In the genomic region with DNA sequence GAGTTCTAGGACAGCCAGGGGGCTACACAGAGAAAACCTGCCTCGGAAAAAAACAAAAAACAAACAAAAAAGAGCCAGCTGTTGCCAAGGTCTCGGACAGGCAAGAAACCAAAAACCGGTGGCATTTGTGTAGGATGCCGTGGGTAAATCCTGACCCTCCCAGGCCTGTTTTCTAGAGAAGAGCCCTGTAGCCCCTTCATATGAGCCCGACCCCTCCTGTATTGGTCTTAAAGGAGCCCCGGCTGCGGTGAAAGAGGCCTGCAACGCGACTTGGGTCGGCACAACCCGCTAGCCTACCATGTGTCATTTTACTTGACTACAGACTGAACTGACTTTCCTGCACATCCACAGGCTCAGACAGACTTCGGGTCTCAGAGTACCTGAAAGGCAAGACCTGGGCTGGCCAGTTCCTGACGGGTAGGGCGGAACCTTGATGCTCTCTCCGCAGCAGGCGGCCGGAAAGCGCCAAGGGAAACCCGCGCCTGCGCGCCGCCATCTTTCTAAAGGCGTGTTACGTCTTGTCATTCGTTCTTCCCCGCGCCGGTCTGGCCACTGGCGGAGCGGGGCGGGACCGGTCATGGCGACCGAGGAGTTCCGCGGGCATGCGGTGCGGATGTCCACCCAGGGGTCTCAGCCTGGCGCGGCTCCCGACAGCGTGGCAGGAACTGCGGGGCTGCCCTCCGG, we compare ENCODE assay signal across 8 mouse cellular contexts. TPM values are rescaled to one million over a fixed set of nuclear protein-coding genes. Genes with fewer than 3 reads are reported as not detected.
DNase-seq lines count a peak whose midpoint lies in the region; ATAC-seq and TF ChIP-seq lines count a peak whose summit lies in the region.

A gene (plus strand): TSS at position 485 of the 684 bp plus-strand sequence.

- peaks cover 18% of the 10 kb centered on the region for H3K36me3 ChIP-seq in heart, embryonic 11.5 days (ENCODE audit: control insufficient read depth, insufficient read depth, low read length)
- peaks cover 21% of the 10 kb centered on the region for H3K36me3 ChIP-seq in kidney, embryonic 16.5 days (ENCODE audit: insufficient read depth, low read length)

- H3K27me3 ChIP-seq in heart, embryonic 11.5 days (ENCODE audit: control insufficient read depth, insufficient read depth, low read length): no peaks in the 10 kb centered on the region
- H3K27me3 ChIP-seq in kidney, embryonic 16.5 days (ENCODE audit: insufficient read depth, low read length): no peaks in the 10 kb centered on the region

- no peaks in the 10 kb centered on the region for H3K9me3 ChIP-seq in heart, embryonic 11.5 days (replicated peaks; ENCODE audit: control insufficient read depth, low read length)
- H3K9me3 ChIP-seq in kidney, embryonic 16.5 days (ENCODE audit: low read length): no peaks in the 10 kb centered on the region

- ATAC-seq in erythroblast, adult 5-6 weeks (replicated peaks; ENCODE audit: low FRiP score, poor library complexity, severe bottlenecking): peak; percentile 94
- peak; percentile 84 for ATAC-seq in heart, embryonic 11.5 days (replicated peaks; ENCODE audit: insufficient number of reproducible peaks, low FRiP score, low TSS enrichment)
- ATAC-seq in kidney, embryonic 16.5 days (ENCODE audit: low FRiP score, low TSS enrichment): peak; percentile 89

- peak within 1 kb of the TSS; percentile 71 for H3K27ac ChIP-seq in heart, embryonic 11.5 days (ENCODE audit: low read depth, low read length)
- H3K27ac ChIP-seq in kidney, embryonic 16.5 days (ENCODE audit: low read length): peak within 1 kb of the TSS; percentile 83

- peak; percentile 65; the same call in 1 of the 2 replicates for TF ChIP-seq POLR2A in brain, embryonic 14.5 days (IDR thresholded peaks at IDR 0.05; ENCODE audit: borderline replicate concordance, extremely low read depth, insufficient read depth, insufficient read length, poor library complexity, severe bottlenecking)

- TF ChIP-seq CTCF in brain, embryonic 14.5 days (IDR thresholded peaks at IDR 0.05; ENCODE audit: borderline replicate concordance, extremely low read depth, insufficient read depth, insufficient read length): no peak

- peak within 1 kb of the TSS; percentile 91 for H3K9ac ChIP-seq in heart, embryonic 11.5 days (ENCODE audit: low read depth, low read length)
- peak within 1 kb of the TSS; percentile 88 for H3K9ac ChIP-seq in kidney, embryonic 16.5 days (replicated peaks; ENCODE audit: low read length)

- WGBS in heart, embryonic 11.5 days (ENCODE audit: insufficient replicate concordance): 1% methylated on average over 45 of the region's 45 CpGs
- 1% methylated on average over 41 of the region's 45 CpGs for WGBS in kidney, embryonic 16.5 days

- peak within 1 kb of the TSS; percentile 84 for H3K4me3 ChIP-seq in heart, embryonic 11.5 days (ENCODE audit: low read depth, low read length)
- H3K4me3 ChIP-seq in kidney, embryonic 16.5 days (ENCODE audit: low read length): peak within 1 kb of the TSS; percentile 89

- peaks cover 7% of the 10 kb centered on the region for H3K4me1 ChIP-seq in heart, embryonic 11.5 days (ENCODE audit: control insufficient read depth, insufficient read depth, low read length)
- H3K4me1 ChIP-seq in kidney, embryonic 16.5 days (ENCODE audit: insufficient read depth, low read length): peaks cover 8% of the 10 kb centered on the region

- DNase-seq in CD4-positive helper T cell, adult 2 months (ENCODE audit: low read depth, low spot score): peak; percentile 89
- DNase-seq in brain, embryonic 14.5 days (ENCODE audit: low read depth): peak; percentile 94
- DNase-seq in liver: peak; percentile 93
- peak; percentile 55 to 69 for DNase-seq in monocyte, adult 2 months (ENCODE audit: low read depth in 1 of 2, low spot score in 2 of 2)
- peak; percentile 80 to 87 for DNase-seq in spleen, postnatal 14 days (ENCODE audit: low spot score in 2 of 2)

- H3K4me2 ChIP-seq in heart, embryonic 11.5 days: peak within 1 kb of the TSS; percentile 72
- peak within 1 kb of the TSS; percentile 73 for H3K4me2 ChIP-seq in kidney, embryonic 16.5 days (replicated peaks; ENCODE audit: low read depth, low read length)

RNA-seq across cellular contexts. Expression of the gene that starts here (rescaled TPM):
- 12.1 and 12.2 TPM in 2 replicates for polyA plus RNA-seq in brain, embryonic 14.5 days (2012; rRNA removed)
- total RNA-seq in erythroblast, adult 5-6 weeks (2015; ENCODE audit: low replicate concordance): 0.19 and 0.42 TPM in 2 replicates
- total RNA-seq in erythroblast, adult 5-6 weeks (2017; ENCODE audit: low replicate concordance): 4.2 and 4.7 TPM in 2 replicates
- 12.1 and 12.6 TPM in 2 replicates for polyA plus RNA-seq in heart, embryonic 11.5 days (2014; fragmentation: Nextera tagmentation; extraction: Ambion mirVana)
- 19.0 and 19.8 TPM in 2 replicates for polyA plus RNA-seq in kidney, embryonic 16.5 days (2015; fragmentation: Nextera tagmentation; extraction: Ambion mirVana)

Comparison
In these comparisons a context has a peak if more than half of its experiments do, and no peak if none do; other contexts are left out.
1. Peak in every context shown above with its lines: DNase-seq, ATAC-seq, H3K4me3 ChIP-seq and H3K27ac ChIP-seq.